Mouse (Mus musculus): Measurements from ENCODE around the gene Gm9513. TPM values are rescaled to one million over a fixed set of nuclear protein-coding genes. Genes with fewer than 3 reads are reported as not detected.

The Gm9513 gene
- not detected for total RNA-seq (2021)
- long read RNA-seq, experiment 1, result 0 reads
- long read RNA-seq, experiment 2, result 0 reads

- DNase-seq, result no peak
- intact Hi-C loops (cut with DNase I), result no loop called here
Measured at GRCm38 (mm10) chr9:36475338-36475737, at the start of gene Gm9513. Gm9513 (plus strand) TSS chr9:36475638.

DNA sequence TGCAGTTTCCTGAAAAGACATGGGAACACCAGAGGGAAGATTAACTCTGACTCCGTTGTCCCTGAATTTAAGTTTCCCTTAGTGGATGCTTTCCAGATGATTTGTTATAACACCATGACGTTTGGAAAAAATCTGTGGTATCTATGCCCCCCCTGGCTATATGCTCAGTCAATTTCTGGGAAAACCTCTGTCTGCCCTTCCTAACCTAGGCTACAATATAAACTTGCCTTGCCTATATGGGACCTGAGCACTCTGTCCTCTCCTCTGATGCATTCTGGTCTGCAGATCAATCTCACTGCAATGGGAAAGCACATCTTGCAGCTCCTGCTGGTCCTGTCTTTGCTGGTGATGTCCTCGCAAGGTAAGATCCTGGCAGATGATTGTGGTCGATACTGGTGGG lies 43.9 kb upstream of the Gm9513 start, which contains the start of gene Gm7257:
Gm7257 (plus strand) TSS at position 301 of the 400 bp plus-strand sequence.
- intact Hi-C loops (cut with DNase I), result loop anchor here (10.0 kb wide), 1 partner anchor 283 kb away; no protein-coding TSS in a partner anchor

DNA sequence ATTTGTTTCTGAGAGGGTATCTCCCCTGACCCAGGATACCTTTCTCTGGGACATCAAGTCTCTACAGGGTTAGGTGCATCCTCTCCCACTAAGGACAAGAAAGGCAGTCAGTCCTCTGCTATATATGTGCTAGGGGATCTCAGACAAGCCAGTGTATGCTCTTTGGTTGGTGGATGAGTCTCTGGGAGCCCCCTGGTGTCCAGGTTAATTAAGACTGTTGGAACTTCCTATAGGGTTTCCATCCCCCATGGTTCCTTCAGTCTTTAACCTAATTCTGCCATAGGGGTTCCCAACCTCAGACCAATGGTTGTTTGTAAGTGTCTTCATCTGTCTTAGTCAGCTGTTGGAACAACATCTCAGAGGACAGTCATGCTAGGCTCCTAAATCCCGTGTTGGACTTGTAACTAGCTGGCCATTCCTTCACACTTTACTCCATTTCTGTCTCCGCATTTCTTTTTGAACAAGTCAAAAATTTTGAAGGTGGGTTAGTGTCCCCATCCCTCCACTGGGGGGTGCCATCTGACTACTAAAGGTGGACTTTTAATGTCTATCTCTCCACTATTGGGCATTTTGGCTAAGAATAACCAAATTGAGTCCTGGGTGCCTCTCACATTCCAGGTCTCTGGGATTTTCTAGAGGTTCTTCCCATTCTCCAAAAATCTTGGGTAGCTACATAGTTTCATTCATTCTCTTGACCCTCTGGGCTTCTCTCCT lies 40.2 kb upstream of the Gm9513 start:
- peak in 1 of 2 experiments; percentile 4 for DNase-seq
- intact Hi-C loops (cut with DNase I), result loop anchor here (10.0 kb wide), 1 partner anchor 280 kb away; no protein-coding TSS in a partner anchor

More for the DNA sequence above, 43.9 kb upstream of the Gm9513 start, which contains the start of gene Gm7257:
- no peak for DNase-seq

- DNase-seq, result no peak
- intact Hi-C loops (cut with DNase I), result no loop called here
Measured at GRCm38 (mm10) chr9:36494501-36495220, 19.2 kb downstream of the Gm9513 start.

GRCm38 (mm10) chr9:36495824-36496223 lies 20.4 kb downstream of the Gm9513 start:
- DNase-seq, result no peak
- intact Hi-C loops (cut with DNase I), result no loop called here

- intact Hi-C loops (cut with DNase I), result no loop called here
Measured at GRCm38 (mm10) chr9:36504211-36504610, 28.8 kb downstream of the Gm9513 start.

More at GRCm38 (mm10) chr9:36504211-36504610, 28.8 kb downstream of the Gm9513 start:
- DNase-seq, result no peak

Other genes with a start within 250 kb of the Gm9513 start
- not detected for gene Gm7257, start 43.8 kb upstream of the Gm9513 start, total RNA-seq (2021)
- not detected for gene Gm5615, start 66.3 kb downstream of the Gm9513 start, total RNA-seq (2021)
- not detected for gene Gm17689, start 107.0 kb downstream of the Gm9513 start, total RNA-seq (2021)
- gene A630095E13Rik, start 167.7 kb downstream of the Gm9513 start, total RNA-seq (2021), result not detected
- not detected for gene Acrv1, start 217.6 kb downstream of the Gm9513 start, total RNA-seq (2021)